24 mouse cellular contexts compared by ENCODE assay signal in the genomic region with DNA sequence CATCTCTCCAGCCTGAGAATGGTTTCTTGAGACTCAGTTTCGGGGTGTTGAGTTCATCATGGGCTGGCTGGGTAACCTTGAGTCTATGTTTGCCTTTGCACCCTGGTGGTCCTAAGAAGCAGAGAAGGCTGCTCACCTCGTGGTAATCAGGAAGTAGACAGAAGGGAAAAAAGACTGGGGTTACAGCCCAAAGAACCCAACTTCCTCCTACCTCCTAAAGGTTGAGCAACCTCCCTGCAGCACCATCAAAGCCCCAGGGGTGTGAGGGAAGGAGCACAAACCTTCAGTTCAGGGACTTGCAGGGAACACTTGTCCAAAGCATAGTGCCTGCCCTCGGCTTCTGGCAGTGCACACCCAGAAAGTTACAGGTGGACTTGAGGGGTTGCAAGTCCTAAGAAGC. TPM values are rescaled to one million over a fixed set of nuclear protein-coding genes. Genes with fewer than 3 reads are reported as not detected.
DNase-seq lines count a peak whose midpoint lies in the region; ATAC-seq lines count a peak whose summit lies in the region.
"Had no signal": no experiment of that assay in that cellular context is flagged by ENCODE, and none has a peak within 500 bp of the region (broad histone marks: within the 10 kb centered on the region; RNA-seq: fewer than 3 reads in every experiment).

No protein-coding gene starts in this region.

- no peaks in the 10 kb centered on the region for H3K27me3 ChIP-seq in forebrain, embryonic 16.5 days (replicated peaks; ENCODE audit: control insufficient read depth, insufficient read depth, low read length)
- H3K27me3 ChIP-seq: embryonic facial prominence, embryonic 12.5 days; forebrain, embryonic 13.5 days; forebrain, embryonic 15.5 days; Patski had no signal

- peaks cover 6% of the 10 kb centered on the region for H3K4me1 ChIP-seq in forebrain, embryonic 16.5 days (replicated peaks; ENCODE audit: control insufficient read depth, insufficient read depth, low read length)
- H3K4me1 ChIP-seq: embryonic facial prominence, embryonic 12.5 days had no signal

- no peaks in the 10 kb centered on the region for H3K36me3 ChIP-seq in forebrain, embryonic 16.5 days (ENCODE audit: control insufficient read depth, insufficient read depth)
- H3K36me3 ChIP-seq: embryonic facial prominence, embryonic 12.5 days; forebrain, embryonic 15.5 days; G1E had no signal

- H3K9me3 ChIP-seq in forebrain, embryonic 16.5 days (ENCODE audit: control insufficient read depth, low read length) = no peaks in the 10 kb centered on the region
- H3K9me3 ChIP-seq: embryonic facial prominence, embryonic 12.5 days; forebrain, embryonic 13.5 days; forebrain, embryonic 15.5 days had no signal

- H3K9ac ChIP-seq in forebrain, embryonic 16.5 days (replicated peaks; ENCODE audit: low read depth, low read length) = no peak overlapping the region
- H3K9ac ChIP-seq: embryonic facial prominence, embryonic 12.5 days; forebrain, embryonic 13.5 days; forebrain, embryonic 15.5 days had no signal

- no peak for DNase-seq in kidney, adult 11 months
- DNase-seq: adrenal gland, adult 8-10 months; adrenal gland, postnatal 14 days; adrenal gland, postnatal 36 days; B cell, adult 2 months; cerebellum, adult 11-12 months; cerebellum, adult 2 months; cerebellum, adult 9-10 months; cerebellum, postnatal 10 days; cerebellum, postnatal 25 days; embryo, embryonic 11 days had no signal

- no peak overlapping the region for H3K4me2 ChIP-seq in forebrain, embryonic 16.5 days (ENCODE audit: low read length)
- H3K4me2 ChIP-seq: embryonic facial prominence, embryonic 12.5 days; forebrain, embryonic 13.5 days; forebrain, embryonic 15.5 days had no signal

- 76% methylated on average over 3 of the region's 3 CpGs for WGBS in forebrain, embryonic 16.5 days

- H3K4me3 ChIP-seq in forebrain, embryonic 16.5 days (replicated peaks; ENCODE audit: low read length) = no peak overlapping the region
- H3K4me3 ChIP-seq: embryonic facial prominence, embryonic 12.5 days; erythroblast, embryonic 14.5 days; forebrain, embryonic 13.5 days; forebrain, embryonic 15.5 days had no signal

- no peak overlapping the region for H3K27ac ChIP-seq in forebrain, embryonic 16.5 days (ENCODE audit: low read length)
- H3K27ac ChIP-seq: embryonic facial prominence, embryonic 12.5 days; forebrain, embryonic 13.5 days; forebrain, embryonic 15.5 days had no signal

- ATAC-seq in common myeloid progenitor, adult 5-6 weeks (replicated peaks; ENCODE audit: low read depth, poor library complexity, severe bottlenecking) = peak; percentile 76
- peak; percentile 87 for ATAC-seq in granulocyte monocyte progenitor cell, adult 5-6 weeks (replicated peaks; ENCODE audit: poor library complexity, severe bottlenecking)
- ATAC-seq in megakaryocyte progenitor cell, adult 5-6 weeks (replicated peaks; ENCODE audit: poor library complexity) = peak; percentile 88
- ATAC-seq in forebrain, embryonic 16.5 days = no peak
- ATAC-seq: activated CD4-positive, CD25-positive, alpha-beta regulatory T cell, adult 4 months; CD4-positive, CD25-positive, alpha-beta regulatory T cell, adult 4 months; forebrain, embryonic 13.5 days; forebrain, embryonic 15.5 days; Patski had no signal

RNA-seq across cellular contexts. Expression of a gene that starts 11.5 kb away (rescaled TPM):
- total RNA-seq in common myeloid progenitor, adult 5-6 weeks (2017) = not detected in 2 replicates
- total RNA-seq in granulocyte monocyte progenitor cell, adult 5-6 weeks (2014; fragmentation: Nextera tagmentation) = not detected in 2 replicates
- total RNA-seq in granulocyte monocyte progenitor cell, adult 5-6 weeks (2017) = not detected in 2 replicates
- total RNA-seq in megakaryocyte progenitor cell, adult 5-6 weeks (2015) = not detected in 2 replicates
- not detected in 2 replicates for total RNA-seq in megakaryocyte progenitor cell, adult 5-6 weeks (2017)
- 18.7 and 20.5 TPM in 2 replicates for polyA plus RNA-seq in forebrain, embryonic 16.5 days (2015; fragmentation: Nextera tagmentation; extraction: Ambion mirVana)
- total RNA-seq: CH12.LX had no signal
- polyA plus RNA-seq: activated CD4-positive, CD25-positive, alpha-beta regulatory T cell, adult 4 months; CD4-positive, CD25-positive, alpha-beta regulatory T cell, adult 4 months; erythroblast, embryonic 14.5 days; G1E had no signal
